Mouse (Mus musculus) small intestine, adult 2 months (tissue): Measurements from ENCODE around the gene Cox4i2. TPM values are rescaled to one million over a fixed set of nuclear protein-coding genes. Genes with fewer than 3 reads are reported as not detected.

ENCODE experiments used
- H3K27ac ChIP-seq: fragments of 200-500 bp; 2 replicates; pipeline ENCODE4 v1.5.1; 2012; ENCODE audit warnings: low read depth, low read length, control low read depth, inconsistent platforms; ENCODE audit not compliant: insufficient read depth
- H3K27me3 ChIP-seq: fragments of 200-500 bp; 2 replicates; pipeline ENCODE4 v1.6.1; 2012; ENCODE audit warnings: mild to moderate bottlenecking, moderate library complexity, low read length, inconsistent platforms; ENCODE audit not compliant: control insufficient read depth, insufficient read depth
- H3K36me3 ChIP-seq: fragments of 200-500 bp; 2 replicates; pipeline ENCODE4 v1.6.1; 2012; ENCODE audit warnings: mild to moderate bottlenecking, low read length, control low read depth, inconsistent platforms; ENCODE audit not compliant: control insufficient read depth, insufficient read depth
- H3K4me1 ChIP-seq: fragments of 200-500 bp; 2 replicates; pipeline ENCODE4 v1.6.1; 2012; ENCODE audit warnings: low read length, inconsistent platforms, mixed read lengths; ENCODE audit not compliant: control insufficient read depth, insufficient read depth, insufficient read length
- H3K4me3 ChIP-seq: fragments of 200-500 bp; 2 replicates; pipeline ENCODE4 v1.5.1; 2012; ENCODE audit warnings: low read depth, mild to moderate bottlenecking, control low read depth, inconsistent platforms, low read length, moderate library complexity
- CTCF ChIP-seq: fragments of 200-500 bp; IDR thresholded peaks from 2 replicates; pipeline ENCODE4 v1.5.1; 2012; ENCODE audit warnings: low read depth, mild to moderate bottlenecking, control low read depth, inconsistent platforms, low read length, moderate library complexity, mixed read lengths; ENCODE audit not compliant: insufficient replicate concordance, insufficient read length; ENCODE audit errors: extremely low read depth
- POLR2A ChIP-seq: fragments of 200-500 bp; IDR thresholded peaks from 2 replicates; pipeline ENCODE4 v1.6.1; 2012; ENCODE audit warnings: low read depth, mild to moderate bottlenecking, control low read depth, inconsistent platforms, low read length, moderate library complexity
- WGBS: fragments of 180-500 bp; shearing (Covaris S2); methylation state at CpG from one replicate; pipeline ENCODE4 v1.1.7; 2018; 5-methylcytosine and 5-hydroxymethylcytosine counted together
- polyA plus RNA-seq: library from polyadenylated mRNA; depleted of rRNA; stranded (reverse); fragments of >200 nt; gene quantifications from 2 replicates; pipeline ENCODE4 v1.2.3, GENCODE M21; 2012

Cox4i2 gene
- polyA plus RNA-seq, 1 experiment: 1.7 TPM

GRCm38 (mm10) chr2:152781031-152781711, 27.2 kb downstream of the Cox4i2 start:
- Histone ChIP-seq H3K27ac (no peak overlapping the region), H3K4me1 (peaks cover 8% of the 10 kb centered on the region; the same call in 1 of the 2 replicates), H3K36me3 (peaks cover 7% of the 10 kb centered on the region)

DNA sequence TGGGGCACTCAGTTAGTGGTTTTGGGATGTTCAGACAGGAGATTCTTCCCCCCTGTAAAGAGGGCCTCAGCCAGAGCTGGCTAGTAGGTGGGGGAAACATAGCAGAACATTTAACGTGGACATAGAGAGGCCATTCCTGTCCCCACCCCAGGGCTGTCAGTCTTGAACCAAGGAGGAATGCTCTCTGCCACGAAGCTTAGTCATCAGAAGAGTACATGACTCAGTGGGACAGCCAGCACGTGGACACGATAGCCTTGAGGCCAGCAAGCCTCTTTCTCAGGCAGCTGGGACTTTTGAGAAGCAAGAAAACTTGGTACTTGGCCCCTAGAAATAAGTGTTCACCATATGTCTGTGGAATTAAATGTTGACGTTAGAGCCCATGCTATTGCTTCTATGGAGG, 28.7 kb downstream of the Cox4i2 start:
- Histone ChIP-seq H3K4me3 (no peak overlapping the region), H3K27me3 (no peaks in the 10 kb centered on the region), H3K27ac (no peak overlapping the region), H3K36me3 (peaks cover 7% of the 10 kb centered on the region), H3K4me1 (peaks cover 8% of the 10 kb centered on the region; the same call in 1 of the 2 replicates)
- TF ChIP-seq CTCF: no peak
- 72% methylated on average over 5 of the region's 5 CpGs for WGBS

More at GRCm38 (mm10) chr2:152781031-152781711, 27.2 kb downstream of the Cox4i2 start:
- 87% methylated on average over 3 of the region's 3 CpGs for WGBS
- Histone ChIP-seq H3K27me3 (no peaks in the 10 kb centered on the region), H3K4me3 (no peak overlapping the region)
- no peak for TF ChIP-seq POLR2A
- TF ChIP-seq CTCF: no peak

DNA sequence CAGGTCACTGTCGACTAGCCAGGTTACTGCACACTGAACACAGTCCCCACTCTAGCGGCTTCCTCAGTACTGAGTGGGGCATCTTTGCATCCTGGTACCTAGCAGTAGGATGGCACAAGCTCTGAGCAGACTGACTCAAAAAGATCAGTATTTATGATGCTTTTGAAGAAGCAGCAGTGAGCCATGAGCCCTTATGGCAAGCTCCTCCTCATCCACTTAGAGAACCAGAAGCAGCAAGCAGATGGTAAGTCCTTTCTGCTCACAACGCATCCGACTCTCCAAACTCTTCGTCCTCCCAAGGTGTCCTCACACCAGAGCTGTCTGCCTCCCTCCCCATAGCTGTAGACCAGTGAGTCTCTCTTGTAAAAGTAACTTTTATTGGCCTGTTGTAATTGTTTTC, 29.3 kb downstream of the Cox4i2 start:
- Histone ChIP-seq H3K27me3 (no peaks in the 10 kb centered on the region), H3K4me1 (peaks cover 8% of the 10 kb centered on the region; the same call in 1 of the 2 replicates), H3K4me3 (no peak overlapping the region), H3K36me3 (peaks cover 7% of the 10 kb centered on the region), H3K27ac (no peak overlapping the region)
- 93% methylated on average over 5 of the region's 5 CpGs for WGBS
- TF ChIP-seq POLR2A (no peak), CTCF (no peak)

DNA sequence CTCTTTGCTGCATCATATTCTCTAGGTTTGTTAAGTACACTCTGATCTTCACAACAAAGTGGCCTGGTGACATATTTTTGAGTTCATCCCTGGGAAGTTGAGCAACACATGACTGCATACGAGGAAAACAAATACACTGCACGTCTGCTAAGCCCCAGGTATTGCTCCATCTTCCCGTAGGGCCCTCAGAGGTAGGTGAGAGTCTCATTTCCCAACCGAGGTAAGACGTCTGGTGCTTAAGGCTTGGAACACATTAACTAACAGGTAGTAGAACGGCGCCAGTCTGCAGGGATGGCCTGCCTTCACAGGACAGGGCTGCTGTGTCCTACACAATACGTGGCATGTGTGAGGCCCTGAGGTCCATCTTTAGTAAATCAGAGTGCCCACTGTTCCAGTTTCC, 30.7 kb downstream of the Cox4i2 start:
- Histone ChIP-seq H3K4me1 (peaks cover 14% of the 10 kb centered on the region; the same call in 1 of the 2 replicates), H3K27ac (peak overlapping the region; percentile 60), H3K27me3 (no peaks in the 10 kb centered on the region)

GRCm38 (mm10) chr2:152785446-152786350, 31.7 kb downstream of the Cox4i2 start:
- WGBS: 18% methylated on average over 18 of the region's 18 CpGs
- H3K27ac ChIP-seq: peak overlapping the region; percentile 83
- H3K4me1 ChIP-seq: peaks cover 21% of the 10 kb centered on the region; the same call in 1 of the 2 replicates
- no peaks in the 10 kb centered on the region for H3K27me3 ChIP-seq
- TF ChIP-seq POLR2A: 0 out of 2 replicates have a peak, but pooled peaks have one; percentile 33
- TF ChIP-seq CTCF: no peak
- no peak overlapping the region for H3K4me3 ChIP-seq
- H3K36me3 ChIP-seq: peaks cover 4% of the 10 kb centered on the region

More for the DNA sequence above, 30.7 kb downstream of the Cox4i2 start:
- H3K4me3 ChIP-seq: no peak overlapping the region
- 87% methylated on average over 8 of the region's 8 CpGs for WGBS
- peaks cover 7% of the 10 kb centered on the region for H3K36me3 ChIP-seq
- no peak for TF ChIP-seq POLR2A

- Histone ChIP-seq H3K4me1 (peaks cover 15% of the 10 kb centered on the region; the same call in 1 of the 2 replicates), H3K4me3 (no peak overlapping the region), H3K36me3 (no peaks in the 10 kb centered on the region; the same call in 1 of the 2 replicates), H3K27ac (no peak overlapping the region), H3K27me3 (no peaks in the 10 kb centered on the region)
- WGBS: 78% methylated on average over 2 of the region's 2 CpGs
- no peak for TF ChIP-seq POLR2A
These were observed 33.2 kb downstream of the Cox4i2 start for GRCm38 (mm10) chr2:152787136-152787535.

GRCm38 (mm10) chr2:152787543-152787942, 33.6 kb downstream of the Cox4i2 start:
- 93% methylated on average over 6 of the region's 6 CpGs for WGBS
- no peak overlapping the region for H3K4me3 ChIP-seq
- H3K27me3 ChIP-seq: no peaks in the 10 kb centered on the region
- H3K4me1 ChIP-seq: peaks cover 15% of the 10 kb centered on the region; the same call in 1 of the 2 replicates
- no peak for TF ChIP-seq POLR2A
- TF ChIP-seq CTCF: no peak
- H3K27ac ChIP-seq: no peak overlapping the region
- no peaks in the 10 kb centered on the region for H3K36me3 ChIP-seq
